Mouse (Mus musculus): ENCODE measurements around the gene Olfr463.

- TF ChIP-seq CTCF (IDR thresholded peaks at IDR 0.05; ENCODE audit: insufficient read depth, low read length), result no peak
- no peak for TF ChIP-seq POLR2A (IDR thresholded peaks at IDR 0.05; ENCODE audit: borderline replicate concordance, extremely low read depth, low read depth, low read length)
Observed at GRCm38 (mm10) chr11:87875436-87875835, 21.8 kb downstream of the Olfr463 start, which contains the start of gene Epx.
